Mouse (Mus musculus): ENCODE data around the gene Ly6g6e. TPM values are rescaled to one million over a fixed set of nuclear protein-coding genes. Genes with fewer than 3 reads are reported as not detected.
"Not testable (repeated sequence)": the region's sequence is repeated elsewhere in the genome, so short reads cannot be mapped to it uniquely, and the experiment has no call there.

The Ly6g6e gene
- polyA plus RNA-seq, 1 experiment from 2014 or later, result 53.7 TPM

DNA sequence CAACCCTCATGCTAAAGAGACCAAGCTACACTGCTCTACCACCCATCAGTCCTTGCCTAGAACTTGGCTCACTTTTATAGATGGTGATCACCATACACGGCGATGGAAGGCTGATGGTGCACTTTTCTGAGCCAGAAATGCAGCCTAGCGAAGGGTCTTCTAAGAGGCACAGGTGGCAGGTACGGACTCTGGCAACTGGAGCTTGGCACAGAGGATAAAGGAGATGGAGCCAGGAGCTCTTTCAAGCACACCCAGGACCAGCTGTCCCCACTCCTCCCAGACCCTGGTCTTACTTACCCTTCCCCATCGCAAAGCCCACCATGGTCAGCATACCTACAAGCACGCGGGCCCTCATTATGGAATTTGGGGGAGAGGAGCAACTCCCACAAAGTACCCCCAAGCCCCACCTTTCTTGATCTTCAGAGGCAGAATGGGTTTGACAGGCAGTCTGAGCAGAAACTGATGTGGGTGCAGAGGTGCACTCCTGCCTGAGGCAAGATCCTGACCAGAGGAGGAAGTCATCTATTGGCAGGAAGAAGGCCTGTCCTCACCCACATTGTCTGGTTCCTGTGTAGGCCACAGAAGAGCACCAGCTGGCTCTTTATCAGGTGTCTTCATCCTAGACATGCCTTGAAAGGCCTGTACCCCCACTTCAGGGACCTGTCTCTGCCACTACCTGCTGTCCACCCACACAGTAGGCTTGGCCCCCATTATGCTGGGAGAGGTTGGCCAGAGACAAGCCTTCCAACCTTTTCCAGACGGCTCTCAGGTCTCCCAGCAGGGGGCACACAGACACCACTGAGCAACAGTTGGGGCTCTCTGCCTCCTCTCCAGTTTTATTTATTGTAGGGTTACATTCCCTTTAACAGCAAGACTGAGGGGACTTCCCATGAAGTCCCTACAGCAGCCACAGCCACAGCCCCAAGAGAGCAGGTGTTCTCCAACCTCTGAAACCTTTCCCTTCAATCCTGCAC is 38.6 kb downstream of the Ly6g6e start, which contains the start of gene Ly6g5b:
TSS of gene Ly6g5b (minus strand) at position 383 of the 974 bp plus-strand sequence.
- Histone ChIP-seq H3K36me3 (peaks cover 55% of the 10 kb centered on the region), H3K27me3 (no peaks in the 10 kb centered on the region), H3K4me2 (no peak within 1 kb of the TSS), H3K27ac (no peak within 1 kb of the TSS), H3K9me3 (no peaks in the 10 kb centered on the region), H3K4me1 (peaks cover 8% of the 10 kb centered on the region), H3K4me3 (no peak within 1 kb of the TSS), H3K9ac (no peak within 1 kb of the TSS)
- ATAC-seq (ENCODE audit: insufficient number of reproducible peaks, low FRiP score, low TSS enrichment, low read depth), result no peak
- WGBS, result 83% methylated on average over 8 of the region's 8 CpGs

DNA sequence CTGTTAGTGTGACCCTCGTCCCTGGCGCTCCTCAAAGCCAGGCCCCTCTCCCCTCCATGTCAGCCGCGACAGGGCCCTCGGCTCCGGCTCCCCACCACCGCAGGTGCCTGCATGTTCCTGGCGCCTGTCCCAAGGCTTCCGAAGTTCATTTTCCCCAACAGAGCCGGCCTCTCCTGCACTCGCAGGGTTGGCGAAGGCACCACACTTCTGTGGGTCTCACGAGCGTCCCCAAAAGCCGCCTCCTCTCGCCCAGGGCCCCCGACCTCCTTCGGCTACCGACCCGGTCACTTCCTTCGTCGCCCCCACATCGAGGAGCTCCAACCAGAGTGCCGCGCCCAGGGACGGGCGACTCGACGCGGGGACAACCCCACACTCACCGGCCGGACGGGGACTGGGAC is 44.0 kb downstream of the Ly6g6e start:
- Histone ChIP-seq H3K27me3 (no peaks in the 10 kb centered on the region), H3K4me2 (peak overlapping the region; percentile 87), H3K9ac (peak overlapping the region; percentile 94), H3K36me3 (peaks cover 49% of the 10 kb centered on the region), H3K4me3 (peak overlapping the region; percentile 87), H3K9me3 (no peaks in the 10 kb centered on the region), H3K27ac (peak overlapping the region; percentile 81), H3K4me1 (peaks cover 29% of the 10 kb centered on the region)
- no peak for ATAC-seq (ENCODE audit: insufficient number of reproducible peaks, low FRiP score, low TSS enrichment, low read depth)
- under 1% methylated on average over 33 of the region's 33 CpGs for WGBS

DNA sequence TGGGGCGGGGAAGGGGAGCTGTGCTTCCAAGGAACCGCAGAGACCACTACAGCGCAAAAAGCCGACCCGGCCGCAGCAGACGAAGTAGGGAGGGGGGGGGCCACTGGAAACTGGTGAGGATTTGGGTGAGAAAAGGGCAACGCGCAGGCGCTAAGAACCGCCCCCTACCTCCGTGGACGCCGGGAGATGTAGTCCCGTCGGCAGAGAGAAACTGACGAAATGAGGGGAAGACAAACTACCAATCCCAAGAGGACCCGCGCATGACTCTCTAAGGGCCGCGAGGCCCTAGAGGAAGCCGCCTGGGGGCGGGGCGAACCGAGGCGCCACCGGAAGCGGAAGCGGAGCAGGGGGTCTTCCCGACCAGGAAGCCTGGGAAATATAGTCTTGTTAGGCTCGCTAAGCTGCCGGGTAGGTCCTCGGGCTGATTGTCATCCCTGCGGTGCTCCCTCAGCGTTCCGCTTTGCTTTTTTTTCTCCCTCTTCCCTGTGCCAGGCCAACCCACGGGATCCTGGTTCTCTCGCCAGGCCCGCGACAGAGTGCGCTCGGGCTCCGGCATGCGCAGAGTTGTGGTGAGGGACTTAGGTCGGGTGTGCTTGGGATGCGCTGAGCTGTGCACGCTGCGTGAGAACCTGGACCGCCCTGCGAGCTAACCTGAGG is 44.6 kb downstream of the Ly6g6e start, which contains the start of gene Gpank1:
TSS of gene Gpank1 (plus strand) at position 313 of the 657 bp plus-strand sequence.
- H3K27me3 ChIP-seq, result no peaks in the 10 kb centered on the region
- peaks cover 44% of the 10 kb centered on the region for H3K36me3 ChIP-seq
- H3K9ac ChIP-seq, result peak within 1 kb of the TSS; percentile 94
- peak; percentile 96 for ATAC-seq (ENCODE audit: insufficient number of reproducible peaks, low FRiP score, low TSS enrichment, low read depth)
- H3K4me3 ChIP-seq, result peak within 1 kb of the TSS; percentile 87
- peak within 1 kb of the TSS; percentile 90 for H3K4me2 ChIP-seq
- WGBS, result under 1% methylated on average over 50 of the region's 50 CpGs
- H3K27ac ChIP-seq, result peak within 1 kb of the TSS; percentile 93
- H3K4me1 ChIP-seq, result peaks cover 30% of the 10 kb centered on the region
- no peaks in the 10 kb centered on the region for H3K9me3 ChIP-seq

GRCm38 (mm10) chr17:35121871-35122303 is 45.2 kb downstream of the Ly6g6e start, which contains the start of gene Csnk2b:
TSS of gene Csnk2b (minus strand) at chr17:35122053.
- Histone ChIP-seq H3K27ac (peak within 1 kb of the TSS; percentile 93), H3K9me3 (no peaks in the 10 kb centered on the region), H3K9ac (peak within 1 kb of the TSS; percentile 94), H3K4me3 (peak within 1 kb of the TSS; percentile 87), H3K36me3 (peaks cover 39% of the 10 kb centered on the region), H3K4me2 (peak within 1 kb of the TSS; percentile 90), H3K4me1 (peaks cover 34% of the 10 kb centered on the region), H3K27me3 (no peaks in the 10 kb centered on the region)
- no peak for ATAC-seq (ENCODE audit: insufficient number of reproducible peaks, low FRiP score, low TSS enrichment, low read depth)
- WGBS, result under 1% methylated on average over 19 of the region's 19 CpGs

GRCm38 (mm10) chr17:35123287-35123686 is 46.6 kb downstream of the Ly6g6e start:
- WGBS, result 91% methylated on average over 9 of the region's 9 CpGs
- H3K9me3 ChIP-seq; ATAC-seq (ENCODE audit: insufficient number of reproducible peaks, low FRiP score, low TSS enrichment, low read depth); H3K4me3 ChIP-seq; H3K27ac ChIP-seq; H3K4me2 ChIP-seq; H3K27me3 ChIP-seq; H3K9ac ChIP-seq: not testable (repeated sequence)
- H3K36me3 ChIP-seq, result peaks cover 29% of the 10 kb centered on the region
- peaks cover 45% of the 10 kb centered on the region for H3K4me1 ChIP-seq

GRCm38 (mm10) chr17:35124261-35124896 is 47.7 kb downstream of the Ly6g6e start:
- H3K4me2 ChIP-seq; H3K4me3 ChIP-seq; H3K9me3 ChIP-seq; ATAC-seq (ENCODE audit: insufficient number of reproducible peaks, low FRiP score, low TSS enrichment, low read depth); H3K27ac ChIP-seq; H3K9ac ChIP-seq; H3K27me3 ChIP-seq: not testable (repeated sequence)
- Histone ChIP-seq H3K36me3 (peaks cover 26% of the 10 kb centered on the region), H3K4me1 (peaks cover 52% of the 10 kb centered on the region)
- 94% methylated on average over 12 of the region's 12 CpGs for WGBS

DNA sequence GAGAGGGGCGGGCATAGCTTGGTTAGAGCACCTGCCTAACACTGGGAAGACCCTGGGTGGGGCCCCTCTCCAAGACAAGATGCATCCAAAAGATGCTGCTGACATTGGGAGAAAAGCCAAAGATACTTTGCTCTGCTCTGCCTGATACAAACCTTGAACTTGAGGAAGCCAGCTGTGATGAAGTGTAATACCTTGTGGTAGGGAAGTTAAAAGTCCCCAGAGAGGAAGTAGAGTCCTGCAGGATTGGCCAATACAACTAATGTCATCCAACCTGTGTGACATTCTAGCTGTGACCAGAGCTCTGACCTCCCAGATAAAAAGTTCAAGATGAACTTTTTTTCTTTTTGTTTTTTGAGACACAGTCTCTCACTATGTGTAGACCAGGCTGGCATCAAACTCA is 48.4 kb downstream of the Ly6g6e start:
- H3K4me2 ChIP-seq, result peak overlapping the region; percentile 65
- H3K27ac ChIP-seq, result peak overlapping the region; percentile 90; the same call in 1 of the 2 replicates
- H3K9ac ChIP-seq, result no peak overlapping the region
- H3K4me1 ChIP-seq, result peaks cover 47% of the 10 kb centered on the region
- H3K27me3 ChIP-seq, result no peaks in the 10 kb centered on the region
- ATAC-seq (ENCODE audit: insufficient number of reproducible peaks, low FRiP score, low TSS enrichment, low read depth), result no peak
- H3K4me3 ChIP-seq, result no peak overlapping the region
- peaks cover 27% of the 10 kb centered on the region for H3K36me3 ChIP-seq
- 93% methylated on average over 1 of the region's 1 CpGs for WGBS
- H3K9me3 ChIP-seq, result no peaks in the 10 kb centered on the region

DNA sequence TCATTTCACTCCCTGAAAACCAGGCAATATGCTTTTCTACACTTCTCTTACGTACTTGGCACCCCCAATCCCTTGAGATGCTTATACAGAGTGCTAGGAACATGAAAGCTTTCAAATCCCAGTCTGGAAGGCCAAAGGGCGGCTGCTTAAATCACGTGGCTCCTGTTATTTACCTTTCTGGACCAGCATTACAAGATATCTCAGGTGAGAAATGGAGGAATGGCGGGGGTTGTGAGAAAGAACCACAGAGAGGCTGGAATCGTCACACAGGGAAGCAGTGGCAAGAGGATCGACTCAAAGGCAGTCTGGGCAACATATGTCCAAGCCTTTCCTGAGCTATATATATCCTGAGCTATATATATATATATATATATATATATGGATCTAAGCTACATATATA is 48.9 kb downstream of the Ly6g6e start:
- peak overlapping the region; percentile 90 for H3K27ac ChIP-seq
- WGBS, result 26% methylated on average over 6 of the region's 6 CpGs
- peak overlapping the region; percentile 67 for H3K4me3 ChIP-seq
- H3K36me3 ChIP-seq, result peaks cover 32% of the 10 kb centered on the region
- H3K9me3 ChIP-seq, result no peaks in the 10 kb centered on the region
- no peak for ATAC-seq (ENCODE audit: insufficient number of reproducible peaks, low FRiP score, low TSS enrichment, low read depth)
- peaks cover 42% of the 10 kb centered on the region for H3K4me1 ChIP-seq
- H3K4me2 ChIP-seq, result peak overlapping the region; percentile 65
- no peaks in the 10 kb centered on the region for H3K27me3 ChIP-seq
- 0 out of 2 replicates have a peak overlapping the region, but pooled peaks have one; percentile 76 for H3K9ac ChIP-seq

- Histone ChIP-seq H3K27ac (peak within 1 kb of the TSS; percentile 90), H3K36me3 (peaks cover 32% of the 10 kb centered on the region), H3K9ac (peak within 1 kb of the TSS; percentile 76), H3K27me3 (no peaks in the 10 kb centered on the region), H3K4me2 (peak within 1 kb of the TSS; percentile 65), H3K4me3 (peak within 1 kb of the TSS; percentile 67), H3K4me1 (peaks cover 41% of the 10 kb centered on the region), H3K9me3 (no peaks in the 10 kb centered on the region)
- ATAC-seq (ENCODE audit: insufficient number of reproducible peaks, low FRiP score, low TSS enrichment, low read depth), result peak; percentile 71
- under 1% methylated on average over 36 of the region's 36 CpGs for WGBS
Observed at GRCm38 (mm10) chr17:35126206-35126611, 49.5 kb downstream of the Ly6g6e start, which contains the start of gene D17H6S53E. TSS of gene D17H6S53E (plus strand) at chr17:35126373.

DNA sequence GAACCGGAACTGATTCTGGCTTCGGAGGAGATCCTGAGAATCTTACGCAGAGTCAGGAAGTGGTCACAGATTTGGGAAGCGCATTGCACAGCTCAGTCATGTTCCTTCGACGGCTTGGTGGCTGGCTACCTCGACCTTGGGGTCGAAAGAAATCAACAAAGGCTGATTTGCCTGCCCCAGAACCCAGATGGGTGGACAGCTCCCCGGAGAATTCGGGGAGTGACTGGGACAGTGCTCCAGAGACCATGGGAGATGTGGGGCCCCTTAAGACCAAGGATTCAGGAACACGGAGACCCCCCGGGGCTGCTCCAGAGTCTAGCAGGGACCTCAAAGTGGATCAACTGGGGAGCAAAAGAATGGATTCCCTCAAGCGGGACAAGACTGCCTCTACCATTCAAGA is 50.3 kb downstream of the Ly6g6e start:
- Histone ChIP-seq H3K4me2 (peak overlapping the region; percentile 65), H3K4me3 (peak overlapping the region; percentile 67), H3K36me3 (peaks cover 32% of the 10 kb centered on the region), H3K4me1 (peaks cover 37% of the 10 kb centered on the region), H3K27me3 (no peaks in the 10 kb centered on the region), H3K9me3 (no peaks in the 10 kb centered on the region), H3K9ac (peak overlapping the region; percentile 76; the same call in 1 of the 2 replicates), H3K27ac (peak overlapping the region; percentile 90; the same call in 1 of the 2 replicates)
- WGBS, result 70% methylated on average over 13 of the region's 13 CpGs
- no peak for ATAC-seq (ENCODE audit: insufficient number of reproducible peaks, low FRiP score, low TSS enrichment, low read depth)
